Mouse (Mus musculus) layer of hippocampus, adult 2 months (tissue): ENCODE measurements at regions not wholly inside any gene's neighbourhood (a gene's known extent, or its start where the extent isn't known, plus 50 kb on each side); places are given as distances from the start of the nearest gene placed in this dataset.

ENCODE experiments used
- DNase-seq, 2 experiments: peaks; one replicate each; pipeline ENCODE4 v3.0.0; 2022; ENCODE audit warnings: low spot score in 2 of 2
- H3K27ac ChIP-seq: fragments of 200-600 bp; 2 replicates; pipeline ENCODE4 v1.8.1; 2022
- H3K4me3 ChIP-seq: fragments of 200-600 bp; 2 replicates; pipeline ENCODE4 v1.8.1; 2022; ENCODE audit warnings: mild to moderate bottlenecking
- CTCF ChIP-seq: fragments of 200-600 bp; conservative IDR thresholded peaks from 2 replicates; pipeline ENCODE4 v1.8.1; 2022; ENCODE audit warnings: antibody characterized with exemption, mild to moderate bottlenecking, moderate library complexity

DNA sequence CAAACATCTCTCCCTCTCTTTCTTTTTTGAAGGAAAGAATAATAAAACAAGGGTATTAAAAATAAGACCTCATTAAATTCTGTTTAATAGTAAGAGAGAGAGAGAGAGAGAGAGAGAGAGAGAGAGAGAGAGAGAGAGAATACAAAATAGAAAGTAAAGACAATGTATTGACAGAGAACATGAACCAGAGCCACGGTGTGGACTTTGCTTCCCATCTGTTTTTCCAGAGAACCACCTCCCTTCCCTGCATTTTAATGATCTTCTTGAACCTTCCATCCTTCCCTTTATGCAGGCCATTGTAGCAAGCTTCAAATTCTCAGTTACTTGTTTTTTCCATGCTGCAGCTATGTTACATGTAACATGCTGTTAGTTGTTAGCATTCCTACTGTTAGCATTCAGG, 284.3 kb upstream of the Marcks start:
- DNase-seq = no peak
- no peak for TF ChIP-seq CTCF
- Histone ChIP-seq H3K4me3 (no peak overlapping the region), H3K27ac (no peak overlapping the region)

DNA sequence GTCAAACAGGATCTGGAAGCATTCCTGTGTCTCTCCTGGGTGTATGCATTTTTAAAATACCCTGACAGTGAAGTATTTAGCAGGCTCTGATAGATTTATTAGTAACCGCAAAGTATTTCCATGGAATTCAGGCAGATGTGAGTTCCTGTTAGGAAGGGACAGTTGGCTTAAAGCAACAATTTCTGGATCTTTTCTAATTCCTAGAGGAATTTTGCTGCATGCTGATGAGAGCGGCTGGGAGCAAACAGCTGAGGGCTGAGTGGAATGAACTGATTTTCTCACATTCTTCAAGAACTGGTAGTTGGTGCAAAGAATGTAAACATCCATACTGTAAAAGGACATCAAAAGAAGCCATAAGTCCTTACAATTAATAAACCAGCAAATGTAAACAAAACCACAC, 283.9 kb upstream of the Marcks start:
- Histone ChIP-seq H3K27ac (no peak overlapping the region), H3K4me3 (no peak overlapping the region)
- TF ChIP-seq CTCF = no peak
- no peak for DNase-seq

DNA sequence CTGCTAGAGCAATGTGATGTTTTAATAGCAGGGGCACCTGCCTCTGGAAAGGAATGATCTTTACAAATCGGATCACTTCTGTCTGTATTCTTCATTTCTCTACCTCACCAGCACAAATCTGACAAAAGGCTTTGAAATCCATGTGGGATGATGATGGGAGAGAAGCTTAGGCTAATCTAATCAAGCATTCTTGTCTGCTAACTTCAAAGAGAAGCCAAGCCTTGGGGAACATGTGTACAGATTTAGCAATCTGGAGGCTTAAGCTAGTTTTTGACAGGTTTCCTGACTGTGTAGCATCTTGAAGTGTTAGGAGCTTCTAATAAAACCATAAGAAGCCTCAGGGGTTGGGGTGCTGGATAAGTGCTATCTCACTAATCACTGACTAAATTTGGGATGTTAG, 277.6 kb upstream of the Marcks start:
- no peak for TF ChIP-seq CTCF
- DNase-seq = no peak
- H3K4me3 ChIP-seq = no peak overlapping the region

DNA sequence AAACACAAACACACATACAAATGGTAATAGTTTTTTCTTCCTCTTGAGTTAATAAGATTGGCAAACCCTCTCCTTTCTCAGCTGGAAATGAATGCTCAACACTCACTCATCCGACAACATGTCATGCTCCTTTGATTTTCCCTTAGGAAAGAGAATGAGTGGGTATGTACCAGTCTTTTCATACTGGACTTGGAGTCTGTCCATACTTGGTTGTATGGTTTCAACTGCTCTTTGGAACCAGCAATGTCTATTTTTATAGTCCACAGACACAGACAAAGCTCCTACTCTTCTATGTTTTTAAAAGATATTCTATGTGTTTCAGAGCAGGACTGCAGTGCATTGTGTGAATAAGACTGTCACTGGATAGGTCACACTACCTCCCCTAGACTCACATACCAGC, 273.7 kb upstream of the Marcks start:
- no peak for DNase-seq
- no peak for TF ChIP-seq CTCF
- no peak overlapping the region for H3K27ac ChIP-seq
- no peak overlapping the region for H3K4me3 ChIP-seq

More for the DNA sequence above, 277.6 kb upstream of the Marcks start:
- no peak overlapping the region for H3K27ac ChIP-seq

DNA sequence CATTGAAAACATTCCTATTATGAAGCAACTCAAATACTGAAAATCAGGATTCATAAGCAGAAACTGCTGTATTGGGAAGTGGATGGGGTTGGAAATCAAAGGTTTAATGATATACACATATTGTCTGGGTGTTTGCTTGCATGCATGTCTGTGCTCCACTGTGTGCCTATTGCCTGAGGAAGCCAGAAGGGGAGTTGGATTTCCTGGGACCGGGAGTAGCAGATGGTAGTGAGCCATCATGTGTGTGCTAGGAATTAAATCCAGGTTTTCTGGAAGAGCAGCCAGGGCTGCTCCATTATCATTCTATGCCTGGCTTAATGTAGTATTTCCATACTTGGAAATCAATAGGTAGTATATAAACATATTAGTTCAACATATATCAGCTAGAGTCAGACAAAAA, 271.0 kb upstream of the Marcks start:
- Histone ChIP-seq H3K4me3 (no peak overlapping the region), H3K27ac (no peak overlapping the region)
- no peak for TF ChIP-seq CTCF
- peak in 1 of 2 experiments; percentile 10 for DNase-seq

DNA sequence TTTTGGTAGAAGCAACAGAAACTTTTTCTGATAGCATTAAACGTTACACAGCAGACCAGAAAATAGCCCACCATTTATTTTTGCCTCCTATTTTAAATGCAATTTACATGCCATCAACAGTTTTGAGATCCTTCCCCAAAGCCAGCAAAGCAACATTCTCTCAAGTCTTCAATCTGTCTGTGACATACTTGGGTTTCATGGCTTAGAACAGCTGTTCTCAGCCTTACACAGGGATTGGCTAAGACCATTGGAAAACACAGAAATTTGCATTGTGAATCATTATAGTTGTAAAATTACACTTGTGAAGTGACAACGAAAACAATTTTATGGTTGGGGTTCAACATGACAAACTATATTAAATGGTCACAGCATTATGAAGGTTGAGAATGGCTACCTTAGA, 268.8 kb upstream of the Marcks start:
- no peak for TF ChIP-seq CTCF

DNA sequence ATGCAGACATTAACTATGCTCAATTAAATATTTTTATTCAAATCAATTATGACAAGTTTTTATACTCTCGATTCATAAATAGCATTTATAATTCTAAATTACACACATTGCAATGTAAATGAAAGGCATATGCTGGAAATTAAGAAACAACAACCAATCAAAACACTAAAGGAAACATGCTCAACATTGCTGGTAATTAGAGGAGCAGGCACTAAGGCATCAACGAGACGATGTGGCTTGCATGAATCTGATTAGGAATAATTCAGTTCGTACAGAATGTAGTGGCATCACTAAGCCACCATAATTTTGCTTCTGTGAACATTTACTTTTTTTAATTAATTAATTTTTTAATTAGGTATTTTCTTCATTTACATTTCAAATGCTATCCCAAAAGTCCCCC, 266.2 kb upstream of the Marcks start:
- Histone ChIP-seq H3K4me3 (no peak overlapping the region), H3K27ac (no peak overlapping the region)
- DNase-seq = no peak
- TF ChIP-seq CTCF = no peak

More for the DNA sequence above, 268.8 kb upstream of the Marcks start:
- Histone ChIP-seq H3K4me3 (no peak overlapping the region), H3K27ac (no peak overlapping the region)
- DNase-seq = no peak

DNA sequence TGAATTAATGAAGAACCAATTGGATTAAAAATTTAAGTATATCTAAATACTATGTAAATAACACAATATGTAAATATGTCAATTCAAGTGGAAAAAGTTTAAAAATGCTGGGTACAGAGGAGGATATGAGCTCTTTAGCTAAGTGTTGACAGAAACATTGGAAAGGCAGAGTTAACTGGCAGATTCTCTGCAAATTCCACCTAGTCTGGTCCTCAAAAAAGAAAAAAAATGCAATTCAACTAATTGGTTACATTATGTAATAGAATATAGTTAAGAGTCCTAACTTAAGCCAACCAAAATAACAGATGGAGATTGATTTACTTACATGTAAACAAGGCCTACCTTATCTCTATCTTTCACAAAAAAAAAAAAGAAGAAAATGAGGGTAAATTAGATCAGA, 265.7 kb upstream of the Marcks start:
- H3K4me3 ChIP-seq = no peak overlapping the region
- TF ChIP-seq CTCF = no peak
- H3K27ac ChIP-seq = no peak overlapping the region
- no peak for DNase-seq

DNA sequence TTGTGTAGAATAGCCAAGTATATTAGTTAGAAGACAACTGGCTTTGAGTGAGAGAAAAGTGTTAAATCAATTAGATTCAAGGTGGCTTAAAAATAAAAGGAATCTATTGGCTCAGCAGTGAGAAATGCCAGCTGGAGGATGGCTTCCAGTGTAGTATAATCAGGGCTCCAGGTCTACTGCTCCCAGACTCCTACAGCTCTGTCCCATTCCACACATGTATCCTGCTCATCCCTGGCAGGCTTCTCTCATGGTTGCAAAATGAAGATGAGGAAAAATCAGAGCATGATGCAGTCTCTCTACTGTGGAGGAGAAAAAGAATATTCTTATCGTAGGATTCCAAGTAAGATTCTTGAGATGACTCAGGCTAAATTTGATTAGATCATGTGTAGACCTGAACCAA, 263.7 kb upstream of the Marcks start:
- no peak for TF ChIP-seq CTCF
- H3K27ac ChIP-seq = no peak overlapping the region
- no peak overlapping the region for H3K4me3 ChIP-seq
- DNase-seq = no peak

DNA sequence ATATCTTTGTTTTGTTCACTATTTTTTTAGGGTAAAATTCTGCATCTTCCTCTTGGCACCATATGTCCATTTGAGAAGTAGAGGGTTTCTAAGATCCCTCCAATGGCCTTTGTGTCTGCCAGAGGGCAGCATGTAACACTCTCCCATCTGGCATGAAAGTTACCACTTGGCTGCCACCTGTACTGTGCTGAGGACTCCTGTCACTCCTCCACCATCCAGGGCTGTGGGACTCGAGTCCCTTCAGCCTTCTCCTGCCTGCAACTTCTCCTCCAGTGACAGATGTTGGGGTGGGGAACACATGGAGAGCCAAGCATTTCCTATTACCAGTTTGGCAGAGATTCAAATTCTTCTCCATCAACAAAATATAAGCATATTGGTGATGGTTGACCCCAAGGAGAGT, 262.3 kb upstream of the Marcks start:
- DNase-seq = no peak
- no peak overlapping the region for H3K27ac ChIP-seq
- no peak overlapping the region for H3K4me3 ChIP-seq
- no peak for TF ChIP-seq CTCF

DNA sequence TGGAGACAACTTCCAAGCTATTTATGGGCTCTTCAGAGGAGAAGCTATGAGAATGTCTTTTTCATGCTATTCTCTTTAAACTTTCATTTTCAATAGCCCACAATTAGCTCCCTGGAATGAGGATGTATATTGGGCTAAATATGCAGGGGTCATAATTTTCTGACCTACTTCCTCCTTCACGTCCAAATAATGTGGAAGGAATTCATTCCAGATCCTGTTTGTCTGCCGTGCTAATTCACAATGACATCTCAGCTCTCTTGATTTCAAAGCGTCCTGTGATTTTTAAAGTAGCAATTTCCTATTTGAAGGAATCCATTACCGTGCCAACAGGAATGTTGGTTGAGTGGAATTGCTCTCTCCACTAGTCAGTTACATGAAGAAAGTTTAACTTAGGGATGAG, 261.7 kb upstream of the Marcks start:
- DNase-seq = no peak
- H3K4me3 ChIP-seq = no peak overlapping the region
- no peak overlapping the region for H3K27ac ChIP-seq
- no peak for TF ChIP-seq CTCF

DNA sequence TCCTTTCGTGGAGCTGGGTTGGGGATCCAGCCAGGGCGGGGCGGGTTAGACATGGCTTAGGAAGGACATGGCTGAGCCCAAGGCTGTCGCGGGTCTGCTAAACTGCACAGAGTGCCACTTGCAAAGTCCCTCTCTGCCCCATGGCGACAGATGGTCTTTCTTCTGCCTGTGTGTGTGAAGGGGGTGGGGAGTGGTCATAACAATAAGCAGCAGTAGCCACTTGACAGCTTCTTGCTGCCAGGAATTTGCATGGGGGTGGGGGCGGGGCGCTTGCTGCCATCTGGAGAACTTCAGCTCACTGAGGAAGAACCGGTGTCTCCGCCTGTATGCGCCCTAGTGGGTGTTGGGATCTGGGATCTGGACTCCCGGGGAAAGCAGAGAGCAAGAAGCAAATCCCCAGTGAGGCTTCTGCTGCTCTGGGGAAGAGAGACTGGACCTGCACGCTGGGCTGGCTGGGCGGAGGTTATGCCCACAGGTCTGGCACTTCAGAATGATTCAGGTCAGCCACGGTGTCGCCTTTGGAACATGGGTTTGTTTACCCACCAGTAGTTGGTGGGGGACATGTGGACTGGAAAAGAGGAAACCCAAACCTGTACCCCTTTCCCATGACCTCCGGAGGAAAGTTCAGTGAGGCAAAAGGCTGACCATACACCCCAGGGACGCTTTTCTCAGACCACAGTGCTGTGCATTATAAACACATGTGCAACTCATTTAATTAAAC, 258.7 kb upstream of the Marcks start:
- no peak for DNase-seq
- H3K27ac ChIP-seq = 0 out of 2 replicates have a peak overlapping the region, but pooled peaks have one; percentile 48
- no peak for TF ChIP-seq CTCF
- H3K4me3 ChIP-seq = peak overlapping the region; percentile 26; the same call in 1 of the 2 replicates

DNA sequence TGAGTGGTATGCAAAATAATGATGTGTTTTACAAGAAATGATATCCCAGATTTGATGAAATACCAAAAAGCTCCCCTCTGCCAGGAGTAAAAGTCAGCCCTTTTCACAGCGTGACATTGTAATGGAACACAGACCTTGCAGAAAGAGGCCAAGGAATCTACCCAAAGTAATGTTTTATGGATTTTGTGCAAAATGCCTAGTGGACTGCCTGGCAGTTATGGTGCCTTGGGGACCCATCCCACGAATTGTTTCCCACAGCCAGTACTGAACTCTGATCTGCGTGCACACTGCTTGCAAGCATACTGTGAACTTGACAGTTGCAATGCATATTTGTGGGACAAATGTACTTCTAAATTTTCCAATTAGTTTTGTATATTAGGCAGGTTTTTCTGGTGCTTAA, 251.3 kb upstream of the Marcks start:
- H3K27ac ChIP-seq = no peak overlapping the region
- H3K4me3 ChIP-seq = no peak overlapping the region
- TF ChIP-seq CTCF = no peak
- no peak for DNase-seq

DNA sequence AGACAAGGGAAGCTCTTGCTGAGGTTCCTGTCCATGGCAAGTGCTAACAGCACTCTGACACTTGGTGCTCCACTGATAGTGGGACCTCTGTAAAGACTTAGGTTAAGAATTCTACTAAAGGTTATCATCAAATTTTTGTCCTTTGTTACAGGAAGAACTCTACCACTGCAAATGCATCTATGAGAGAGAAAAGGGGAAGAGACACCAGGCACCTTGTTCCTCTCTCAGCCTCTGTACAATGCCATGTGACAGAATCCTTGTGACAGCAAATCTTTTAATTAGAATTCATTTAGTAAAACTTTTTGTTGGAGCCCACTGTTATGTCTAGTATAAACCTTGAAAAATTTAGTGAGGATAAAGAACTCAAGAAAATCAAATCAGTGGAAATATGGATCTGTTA, 247.5 kb upstream of the Marcks start:
- DNase-seq = no peak
- TF ChIP-seq CTCF = no peak
- Histone ChIP-seq H3K4me3 (no peak overlapping the region), H3K27ac (no peak overlapping the region)
